Mouse (Mus musculus) intestine, postnatal 0 days (tissue): ENCODE data around the gene Arhgap15. TPM values are rescaled to one million over a fixed set of nuclear protein-coding genes. Genes with fewer than 3 reads are reported as not detected.

Experiments used
- ATAC-seq: fragments of 200-750 bp; cut with Nextera tagmentation; 2 replicates; pipeline ENCODE4 v1.8.0; 2017; ENCODE audit warnings: mild to moderate bottlenecking, moderate TSS enrichment, moderate library complexity
- H3K27ac ChIP-seq: fragments of 300-500 bp; sonication (generic); 2 replicates; pipeline ENCODE4 v1.5.1; 2014; ENCODE audit warnings: mild to moderate bottlenecking, low read depth, low read length, moderate library complexity
- H3K27me3 ChIP-seq: fragments of 300-500 bp; sonication (generic); replicated peaks from 2 replicates; pipeline ENCODE4 v1.6.1; 2014; ENCODE audit warnings: low read length, mixed read lengths; ENCODE audit not compliant: control insufficient read depth, insufficient read depth
- H3K36me3 ChIP-seq: fragments of 300-500 bp; sonication (generic); 2 replicates; pipeline ENCODE4 v1.6.1; 2014; ENCODE audit warnings: mild to moderate bottlenecking, moderate library complexity; ENCODE audit not compliant: control insufficient read depth, insufficient read depth
- H3K4me1 ChIP-seq: fragments of 300-500 bp; sonication (generic); replicated peaks from 2 replicates; pipeline ENCODE4 v1.6.1; 2014; ENCODE audit warnings: antibody characterized with exemption, low read length, mixed read lengths; ENCODE audit not compliant: control insufficient read depth, insufficient read depth
- H3K4me2 ChIP-seq: fragments of 300-500 bp; sonication (generic); replicated peaks from 2 replicates; pipeline ENCODE4 v1.6.1; 2014; ENCODE audit warnings: low read depth, mild to moderate bottlenecking, moderate library complexity
- H3K4me3 ChIP-seq: fragments of 300-500 bp; sonication (generic); 2 replicates; pipeline ENCODE4 v1.5.1; 2014; ENCODE audit warnings: low read depth, low read length
- H3K9ac ChIP-seq: fragments of 300-500 bp; sonication (generic); 2 replicates; pipeline ENCODE4 v1.6.1; 2014; ENCODE audit warnings: mild to moderate bottlenecking, low read depth, low read length
- H3K9me3 ChIP-seq: fragments of 300-500 bp; sonication (generic); 2 replicates; pipeline ENCODE4 v1.6.1; 2016; ENCODE audit warnings: mixed run types; ENCODE audit not compliant: control insufficient read depth
- CTCF ChIP-seq: sonication (generic); IDR thresholded peaks from 2 replicates; pipeline ENCODE4 v1.5.1; 2016; ENCODE audit warnings: low read depth, mild to moderate bottlenecking, control low read depth, antibody characterized with exemption, moderate library complexity
- WGBS: fragments of 180-500 bp; shearing (Covaris S2); extraction: QIAGEN DNeasy Blood & Tissue Kit; methylation state at CpG from one replicate; pipeline ENCODE4 v1.1.7; 2014; 5-methylcytosine and 5-hydroxymethylcytosine counted together
- polyA plus RNA-seq: library from polyadenylated mRNA; unstranded; fragments of >200 nt; fragmentation: Nextera tagmentation; extraction: Ambion mirVana; gene quantifications from 2 replicates; pipeline ENCODE4 v1.2.1, GENCODE M21; 2015

Gene Arhgap15
- polyA plus RNA-seq, 1 experiment from 2014 or later = 0.80 TPM

DNA sequence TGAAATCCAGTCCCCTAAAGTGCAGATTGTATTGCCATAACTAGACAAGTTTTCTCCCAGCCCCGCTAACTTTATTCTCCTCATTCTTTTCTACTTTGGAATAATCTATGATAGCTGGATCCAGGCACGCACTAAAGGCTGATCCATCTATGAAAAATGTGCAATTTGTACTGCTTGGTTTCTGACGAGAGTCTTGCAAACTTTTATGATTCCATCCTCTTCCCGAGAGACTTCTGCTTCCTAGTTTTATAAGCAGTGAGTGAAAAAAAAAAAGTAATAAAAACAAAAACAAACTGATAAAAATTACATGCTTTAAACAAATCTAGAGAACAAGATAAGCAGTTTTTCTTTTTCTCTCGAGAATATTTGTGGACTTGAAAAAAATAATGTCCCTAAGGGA lies 398.9 kb downstream of the Arhgap15 start:
- no peak overlapping the region for H3K4me3 ChIP-seq
- H3K9ac ChIP-seq = no peak overlapping the region
- H3K9me3 ChIP-seq = no peaks in the 10 kb centered on the region
- TF ChIP-seq CTCF = no peak
- H3K4me2 ChIP-seq = no peak overlapping the region
- ATAC-seq = no peak
- WGBS = 43% methylated on average over 5 of the region's 5 CpGs
- H3K27me3 ChIP-seq = no peaks in the 10 kb centered on the region
- no peaks in the 10 kb centered on the region for H3K4me1 ChIP-seq
- H3K27ac ChIP-seq = no peak overlapping the region
- H3K36me3 ChIP-seq = no peaks in the 10 kb centered on the region

DNA sequence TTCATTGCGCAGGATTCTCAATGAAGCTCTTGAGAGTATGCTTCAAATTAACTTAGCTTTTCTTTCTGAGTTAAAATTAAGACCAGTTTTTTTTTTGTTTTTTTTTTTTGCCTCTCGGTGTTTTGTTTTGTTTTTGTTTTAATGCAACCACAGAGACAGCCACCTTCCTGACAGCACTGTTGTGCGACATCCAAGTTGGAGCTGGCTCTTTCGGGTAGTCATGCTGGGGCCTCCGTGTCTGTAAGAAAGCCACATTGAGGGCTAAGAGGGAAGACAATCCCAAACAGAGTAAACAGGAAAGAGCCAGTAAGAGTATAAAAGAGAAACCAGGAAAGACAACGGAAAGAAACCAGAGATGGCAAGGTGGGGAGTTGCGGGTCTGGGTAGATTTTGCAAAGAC lies 399.3 kb downstream of the Arhgap15 start:
- Histone ChIP-seq H3K36me3 (no peaks in the 10 kb centered on the region), H3K27ac (no peak overlapping the region), H3K27me3 (no peaks in the 10 kb centered on the region), H3K4me3 (no peak overlapping the region), H3K4me1 (no peaks in the 10 kb centered on the region), H3K9ac (no peak overlapping the region), H3K9me3 (no peaks in the 10 kb centered on the region), H3K4me2 (no peak overlapping the region)
- 54% methylated on average over 7 of the region's 7 CpGs for WGBS
- no peak for TF ChIP-seq CTCF
- no peak for ATAC-seq

DNA sequence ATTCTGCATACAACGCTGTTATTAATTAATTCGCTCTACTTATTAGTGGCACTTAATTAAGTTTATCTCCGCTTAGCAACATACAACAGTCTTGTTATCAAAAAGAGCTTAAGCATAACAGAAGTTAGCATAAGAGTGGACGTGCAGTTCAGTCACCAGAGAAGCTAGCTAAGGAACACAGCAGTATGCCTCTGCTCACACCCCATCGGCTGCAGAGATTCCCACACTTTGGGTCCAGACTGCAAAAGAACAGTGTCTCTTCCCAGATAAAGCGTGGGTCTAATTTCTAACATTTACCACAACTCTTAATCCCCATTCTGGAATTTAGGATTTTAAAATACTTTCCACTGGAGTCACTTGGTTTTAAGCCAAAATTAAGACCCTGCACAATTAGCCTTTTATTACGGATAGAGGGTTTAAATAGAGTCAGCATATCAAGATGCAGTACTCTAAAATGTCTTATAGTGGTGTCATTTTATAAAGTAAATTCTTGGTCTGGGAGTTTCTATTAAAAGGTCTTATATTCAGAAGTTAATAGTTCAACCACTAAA lies 400.0 kb downstream of the Arhgap15 start:
- H3K9ac ChIP-seq = no peak overlapping the region
- no peak overlapping the region for H3K4me3 ChIP-seq
- H3K9me3 ChIP-seq = no peaks in the 10 kb centered on the region
- no peak for ATAC-seq
- TF ChIP-seq CTCF = no peak
- no peaks in the 10 kb centered on the region for H3K27me3 ChIP-seq
- H3K4me2 ChIP-seq = no peak overlapping the region
- no peak overlapping the region for H3K27ac ChIP-seq
- no peaks in the 10 kb centered on the region for H3K4me1 ChIP-seq
- no peaks in the 10 kb centered on the region for H3K36me3 ChIP-seq
- WGBS = 59% methylated on average over 7 of the region's 7 CpGs

GRCm38 (mm10) chr2:44152301-44152700 lies 403.7 kb downstream of the Arhgap15 start:
- H3K4me1 ChIP-seq = no peaks in the 10 kb centered on the region
- no peak overlapping the region for H3K9ac ChIP-seq
- no peak overlapping the region for H3K27ac ChIP-seq
- WGBS = 73% methylated on average over 1 of the region's 1 CpGs
- no peaks in the 10 kb centered on the region for H3K27me3 ChIP-seq
- no peaks in the 10 kb centered on the region for H3K36me3 ChIP-seq
- no peak for ATAC-seq
- TF ChIP-seq CTCF = no peak
- H3K4me2 ChIP-seq = no peak overlapping the region
- H3K4me3 ChIP-seq = no peak overlapping the region
- no peaks in the 10 kb centered on the region for H3K9me3 ChIP-seq

- H3K4me3 ChIP-seq = no peak overlapping the region
- H3K9ac ChIP-seq = no peak overlapping the region
- H3K27me3 ChIP-seq = no peaks in the 10 kb centered on the region
- H3K9me3 ChIP-seq = no peaks in the 10 kb centered on the region
- ATAC-seq = no peak
- H3K4me2 ChIP-seq = no peak overlapping the region
- WGBS = 67% methylated on average over 4 of the region's 4 CpGs
- H3K27ac ChIP-seq = no peak overlapping the region
- no peaks in the 10 kb centered on the region for H3K36me3 ChIP-seq
- TF ChIP-seq CTCF = no peak
- H3K4me1 ChIP-seq = no peaks in the 10 kb centered on the region
Measured at GRCm38 (mm10) chr2:44160358-44160757, 411.7 kb downstream of the Arhgap15 start.

DNA sequence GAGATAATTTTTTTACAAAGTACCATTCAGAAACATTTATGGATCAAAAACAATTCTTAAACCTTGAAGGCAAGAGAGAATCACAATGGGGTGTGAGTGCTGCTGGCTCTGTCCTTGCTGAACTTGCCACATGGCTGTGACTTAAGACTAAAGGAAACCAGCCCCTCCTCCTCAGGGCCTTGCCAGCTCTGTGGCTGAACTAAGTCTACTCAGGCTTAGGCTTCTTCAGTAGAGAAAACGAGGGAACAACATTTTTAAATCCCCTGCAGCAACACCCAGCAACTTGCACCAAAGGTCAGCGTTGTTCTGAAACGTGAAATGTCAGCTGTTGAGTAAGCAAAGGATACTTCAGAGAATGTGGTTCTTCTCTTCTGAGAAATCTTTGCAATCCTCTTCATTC lies 417.2 kb downstream of the Arhgap15 start:
- H3K4me1 ChIP-seq = no peaks in the 10 kb centered on the region
- no peaks in the 10 kb centered on the region for H3K27me3 ChIP-seq
- H3K36me3 ChIP-seq = no peaks in the 10 kb centered on the region
- no peak overlapping the region for H3K9ac ChIP-seq
- ATAC-seq = no peak
- no peak overlapping the region for H3K4me3 ChIP-seq
- H3K9me3 ChIP-seq = no peaks in the 10 kb centered on the region
- H3K27ac ChIP-seq = no peak overlapping the region
- TF ChIP-seq CTCF = no peak
- no peak overlapping the region for H3K4me2 ChIP-seq
- WGBS = 32% methylated on average over 3 of the region's 3 CpGs

DNA sequence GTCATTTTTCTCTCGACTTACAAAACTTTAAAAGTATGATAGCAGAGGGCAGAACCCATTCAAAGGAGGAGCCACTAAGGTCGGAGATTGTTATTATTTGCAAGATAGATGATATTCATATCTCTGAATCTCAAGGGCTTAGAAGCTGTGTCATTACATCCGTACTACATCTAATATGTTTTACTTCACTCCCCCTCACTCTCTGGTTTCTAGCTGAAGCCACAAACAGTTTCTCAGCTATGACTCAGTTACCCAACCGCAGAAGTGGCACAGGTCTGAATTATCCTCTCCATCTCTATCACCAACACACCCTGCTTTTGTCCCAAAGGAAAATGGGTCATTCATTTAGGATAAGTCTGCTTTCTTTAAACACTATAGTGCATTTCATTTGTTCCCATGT lies 418.1 kb downstream of the Arhgap15 start:
- Histone ChIP-seq H3K4me2 (no peak overlapping the region), H3K36me3 (no peaks in the 10 kb centered on the region), H3K9ac (no peak overlapping the region), H3K4me3 (no peak overlapping the region), H3K27ac (no peak overlapping the region), H3K27me3 (no peaks in the 10 kb centered on the region), H3K4me1 (no peaks in the 10 kb centered on the region), H3K9me3 (no peaks in the 10 kb centered on the region)
- 83% methylated on average over 4 of the region's 4 CpGs for WGBS
- no peak for ATAC-seq
- no peak for TF ChIP-seq CTCF
